Mouse (Mus musculus): ENCODE results near the gene Mmrn1.

Gene Mmrn1

GRCm38 (mm10) chr6:60994114-60994513 lies 69.3 kb downstream of the Mmrn1 start:
- DNase-seq: no peak

- DNase-seq: no peak
Observed at GRCm38 (mm10) chr6:60994521-60994920, 69.7 kb downstream of the Mmrn1 start.

DNA sequence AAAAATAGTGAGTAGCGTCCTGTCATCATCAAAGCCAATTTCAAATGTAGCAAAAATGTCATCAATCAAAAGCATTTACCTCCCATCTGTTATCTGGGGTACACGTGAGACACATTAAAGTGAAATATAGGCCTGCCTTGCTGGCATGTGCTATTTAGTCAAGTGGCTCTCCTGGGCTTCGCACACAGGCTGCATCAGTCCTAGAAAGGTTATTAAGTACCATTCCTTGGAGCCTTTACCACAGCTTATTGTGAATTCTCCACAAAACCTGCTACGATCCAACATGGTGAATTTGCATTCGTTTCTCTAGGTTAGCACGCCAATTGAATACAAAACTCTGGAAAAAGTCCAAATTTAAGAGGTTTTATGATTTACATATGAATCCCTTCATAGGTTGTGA lies 70.8 kb downstream of the Mmrn1 start:
- DNase-seq: no peak

- no peak for DNase-seq
Observed at GRCm38 (mm10) chr6:60996328-60996727, 71.6 kb downstream of the Mmrn1 start.

- DNase-seq: no peak
Observed at GRCm38 (mm10) chr6:61001003-61001790, 76.4 kb downstream of the Mmrn1 start.

GRCm38 (mm10) chr6:61003916-61004765 lies 79.4 kb downstream of the Mmrn1 start:
- no peak for DNase-seq

DNA sequence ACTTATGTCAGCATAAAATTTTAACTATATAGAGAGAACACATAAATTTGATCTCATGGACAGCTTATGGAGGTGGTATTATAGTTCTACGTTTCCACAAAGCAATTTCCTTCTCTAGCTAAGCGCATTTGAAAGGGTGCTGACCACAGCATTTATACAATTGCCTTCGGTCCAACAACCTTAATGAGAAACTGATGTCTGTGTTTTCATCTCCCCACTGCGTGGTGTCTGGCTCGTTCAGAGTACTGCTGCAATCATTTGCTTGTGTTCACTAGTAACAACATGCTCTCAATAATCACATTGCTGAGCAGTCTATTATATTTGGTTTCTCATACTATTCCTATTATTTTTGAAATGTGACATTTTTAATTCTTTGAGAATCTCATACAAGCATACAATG lies 89.0 kb downstream of the Mmrn1 start:
- no peak for DNase-seq

- no peak for DNase-seq
Observed at GRCm38 (mm10) chr6:61019689-61020088, 94.9 kb downstream of the Mmrn1 start.

- no peak for DNase-seq
Observed at GRCm38 (mm10) chr6:61020995-61021394, 96.2 kb downstream of the Mmrn1 start.

DNA sequence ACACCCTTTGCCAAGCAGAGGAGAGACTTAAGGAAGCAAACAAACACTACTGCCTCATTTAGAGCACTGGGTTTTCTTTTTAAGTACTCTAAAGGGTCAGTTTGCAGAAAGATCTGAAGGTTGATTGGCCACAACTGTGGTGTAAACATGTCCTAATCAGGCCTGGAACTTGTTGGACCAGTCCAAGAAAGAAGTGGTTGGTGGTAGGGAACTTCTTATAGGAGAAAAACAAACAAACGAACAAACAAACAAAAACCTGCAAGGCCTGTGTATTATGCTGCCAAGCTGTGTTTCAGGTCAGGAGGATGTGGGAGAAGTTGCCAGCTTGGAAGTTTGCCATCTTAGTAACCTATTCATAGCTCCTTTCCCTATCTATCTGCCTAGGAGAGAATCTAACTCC lies 108.5 kb downstream of the Mmrn1 start:
- DNase-seq: no peak
